Mouse (Mus musculus): ENCODE measurements around the gene Ptprt.

DNA sequence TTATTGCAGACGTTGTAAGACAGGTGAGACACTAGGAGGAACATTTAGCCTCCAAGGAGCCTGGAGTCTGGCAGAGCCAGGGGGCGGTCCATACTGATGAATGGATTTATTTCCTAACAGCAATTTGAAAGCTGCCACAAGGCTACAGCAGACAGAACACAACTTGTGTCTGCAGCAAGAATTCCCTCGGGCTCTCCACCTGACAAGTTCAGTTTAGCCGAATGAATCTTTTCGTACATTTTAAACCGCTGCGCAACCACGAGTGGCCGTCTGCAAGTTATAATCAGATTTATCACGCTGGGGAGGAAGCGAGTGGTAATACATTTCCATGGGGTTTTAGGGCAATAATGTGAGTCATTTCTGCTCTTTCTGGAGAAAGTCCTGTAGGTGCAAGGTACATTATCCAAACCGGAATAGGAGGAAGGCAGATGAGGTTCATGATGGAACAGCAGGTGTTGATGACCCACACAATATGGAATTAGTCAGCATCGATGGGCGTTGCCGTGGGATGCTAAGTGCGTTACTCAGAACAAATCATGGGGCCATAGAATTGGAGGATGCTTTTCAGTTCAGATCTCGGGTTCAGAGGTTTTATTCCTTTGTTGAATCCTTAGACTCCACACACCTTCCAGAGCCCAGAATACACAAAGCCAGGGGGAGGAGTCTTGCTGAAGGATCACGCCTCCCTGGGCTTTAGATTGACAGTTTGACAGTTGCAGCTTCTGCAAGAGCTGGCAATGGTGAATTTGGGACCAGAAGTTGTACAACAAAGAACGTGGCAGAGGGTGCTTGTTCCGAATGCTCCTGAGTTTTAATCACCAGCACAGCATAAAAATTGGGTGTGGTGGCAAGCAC lies 478.1 kb downstream of the Ptprt start:
- TF ChIP-seq CTCF (IDR thresholded peaks at IDR 0.05; ENCODE audit: borderline replicate concordance, insufficient read depth, low read depth, low read length) (no peak), POLR2A (IDR thresholded peaks at IDR 0.05; ENCODE audit: borderline replicate concordance, insufficient read depth, low read length) (no peak)

Data from cerebellum, adult 2 months (tissue).